Mouse (Mus musculus) hindbrain, embryonic 16.5 days (tissue): Measurements from ENCODE around the gene 2210407C18Rik. TPM values are rescaled to one million over a fixed set of nuclear protein-coding genes. Genes with fewer than 3 reads are reported as not detected.

Source experiments
- ATAC-seq: fragments of 200-750 bp; cut with Nextera tagmentation; 2 replicates; pipeline ENCODE4 v1.8.0; 2017; ENCODE audit warnings: moderate TSS enrichment, moderate library complexity
- H3K27ac ChIP-seq: fragments of 300-500 bp; sonication (generic); 2 replicates; pipeline ENCODE4 v1.5.1; 2014; ENCODE audit warnings: low read depth, mild to moderate bottlenecking, control low read depth, low read length, moderate library complexity
- H3K27me3 ChIP-seq: fragments of 300-500 bp; sonication (generic); replicated peaks from 2 replicates; pipeline ENCODE4 v1.6.1; 2014; ENCODE audit warnings: low read length; ENCODE audit not compliant: control insufficient read depth, insufficient read depth
- H3K36me3 ChIP-seq: fragments of 300-500 bp; sonication (generic); 2 replicates; pipeline ENCODE4 v1.6.1; 2014; ENCODE audit warnings: mild to moderate bottlenecking, low read length, moderate library complexity, mixed read lengths; ENCODE audit not compliant: control insufficient read depth, insufficient read depth
- H3K4me1 ChIP-seq: fragments of 300-500 bp; sonication (generic); 2 replicates; pipeline ENCODE4 v1.6.1; 2014; ENCODE audit warnings: low read depth, low read length; ENCODE audit not compliant: control insufficient read depth, insufficient read depth
- H3K4me2 ChIP-seq: fragments of 300-500 bp; sonication (generic); 2 replicates; pipeline ENCODE4 v1.6.1; 2014; ENCODE audit warnings: mild to moderate bottlenecking, low read length, control low read depth, moderate library complexity
- H3K4me3 ChIP-seq: fragments of 300-500 bp; sonication (generic); 2 replicates; pipeline ENCODE4 v1.5.1; 2014; ENCODE audit warnings: mild to moderate bottlenecking, low read length, control low read depth, moderate library complexity
- H3K9ac ChIP-seq: fragments of 300-500 bp; sonication (generic); 2 replicates; pipeline ENCODE4 v1.6.1; 2014; ENCODE audit warnings: low read depth, mild to moderate bottlenecking, control low read depth, low read length, moderate library complexity
- H3K9me3 ChIP-seq: fragments of 300-500 bp; sonication (generic); 2 replicates; pipeline ENCODE4 v1.6.1; 2014; ENCODE audit warnings: mild to moderate bottlenecking, low read length, moderate library complexity; ENCODE audit not compliant: control insufficient read depth
- WGBS: fragments of 180-500 bp; shearing (Covaris S2); extraction: QIAGEN DNeasy Blood & Tissue Kit; methylation state at CpG from one replicate; pipeline ENCODE4 v1.1.7; 2014; 5-methylcytosine and 5-hydroxymethylcytosine counted together
- polyA plus RNA-seq: library from polyadenylated mRNA; unstranded; fragments of >200 nt; fragmentation: Nextera tagmentation; extraction: Ambion mirVana; gene quantifications from 2 replicates; pipeline ENCODE4 v1.2.1, GENCODE M21; 2015

Gene 2210407C18Rik
- polyA plus RNA-seq, 1 experiment from 2014 or later, result not detected

DNA sequence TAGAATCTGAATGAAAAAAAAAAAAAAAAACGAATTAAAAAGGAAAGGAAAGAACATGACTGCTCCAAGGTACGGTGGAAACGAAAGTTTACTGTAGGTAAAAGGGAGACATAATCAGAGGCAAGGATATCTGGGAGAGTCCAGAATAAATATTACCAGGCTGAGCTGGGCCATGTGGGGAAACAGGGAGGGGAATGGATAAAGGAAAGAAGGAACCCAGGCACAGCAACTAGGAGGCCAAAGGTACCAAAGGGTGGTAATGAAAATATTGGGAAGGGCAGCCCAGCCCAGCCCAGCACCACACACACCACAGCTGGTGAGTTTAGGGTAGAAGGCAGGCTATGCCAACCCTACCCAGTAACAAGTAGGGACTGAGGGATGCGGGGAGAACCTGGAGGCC lies 19.0 kb upstream of the 2210407C18Rik start:
- Histone ChIP-seq H3K27ac (no peak overlapping the region), H3K9me3 (no peaks in the 10 kb centered on the region), H3K4me1 (no peaks in the 10 kb centered on the region), H3K27me3 (no peaks in the 10 kb centered on the region), H3K4me2 (no peak overlapping the region), H3K4me3 (no peak overlapping the region), H3K9ac (no peak overlapping the region), H3K36me3 (no peaks in the 10 kb centered on the region)
- ATAC-seq, result no peak
- 71% methylated on average over 4 of the region's 4 CpGs for WGBS

- Histone ChIP-seq H3K27me3 (no peaks in the 10 kb centered on the region), H3K4me3 (no peak within 1 kb of the TSS), H3K9ac (no peak within 1 kb of the TSS), H3K27ac (no peak within 1 kb of the TSS), H3K4me1 (no peaks in the 10 kb centered on the region), H3K36me3 (no peaks in the 10 kb centered on the region), H3K9me3 (no peaks in the 10 kb centered on the region), H3K4me2 (no peak within 1 kb of the TSS)
- WGBS, result 75% methylated on average over 5 of the region's 5 CpGs
- no peak for ATAC-seq
Measured at GRCm38 (mm10) chr11:58630401-58630800, 14.5 kb upstream of the 2210407C18Rik start, which contains the start of gene Olfr323. Olfr323 (minus strand) TSS chr11:58630501.

- 44% methylated on average over 4 of the region's 4 CpGs for WGBS
- Histone ChIP-seq H3K4me1 (no peaks in the 10 kb centered on the region), H3K9ac (no peak overlapping the region), H3K27me3 (no peaks in the 10 kb centered on the region), H3K36me3 (no peaks in the 10 kb centered on the region), H3K4me2 (no peak overlapping the region), H3K4me3 (no peak overlapping the region), H3K9me3 (no peaks in the 10 kb centered on the region), H3K27ac (no peak overlapping the region)
- no peak for ATAC-seq
Measured at GRCm38 (mm10) chr11:58626146-58626545, 10.3 kb upstream of the 2210407C18Rik start.

GRCm38 (mm10) chr11:58618793-58619192 lies 2.9 kb upstream of the 2210407C18Rik start:
- Histone ChIP-seq H3K4me2 (no peak overlapping the region), H3K27me3 (no peaks in the 10 kb centered on the region), H3K36me3 (no peaks in the 10 kb centered on the region), H3K4me1 (no peaks in the 10 kb centered on the region), H3K9ac (no peak overlapping the region), H3K4me3 (no peak overlapping the region), H3K9me3 (no peaks in the 10 kb centered on the region), H3K27ac (no peak overlapping the region)
- ATAC-seq, result no peak
- WGBS, result 45% methylated on average over 6 of the region's 6 CpGs

DNA sequence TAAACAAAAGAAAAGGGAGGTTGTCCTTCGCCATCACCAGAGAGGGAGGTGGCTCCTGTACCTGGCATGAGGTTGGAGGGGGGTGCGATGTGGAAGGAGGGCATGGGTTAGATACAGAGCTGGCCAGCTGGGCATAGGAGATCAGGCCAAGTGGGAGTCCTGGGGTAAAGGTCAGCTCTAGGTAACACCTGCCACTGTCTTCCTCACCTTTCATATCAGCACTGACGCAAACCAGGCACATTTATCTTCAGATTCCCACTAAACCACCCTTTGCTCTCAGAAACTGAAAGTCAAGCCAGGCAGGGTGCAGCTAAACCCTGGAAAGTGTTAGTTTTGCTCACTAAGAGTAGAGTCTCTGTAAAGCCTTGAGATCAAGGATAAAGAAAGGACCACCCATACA lies 2.5 kb upstream of the 2210407C18Rik start:
- 72% methylated on average over 3 of the region's 3 CpGs for WGBS
- Histone ChIP-seq H3K4me3 (no peak overlapping the region), H3K27ac (no peak overlapping the region), H3K4me1 (no peaks in the 10 kb centered on the region), H3K27me3 (no peaks in the 10 kb centered on the region), H3K9ac (no peak overlapping the region), H3K9me3 (no peaks in the 10 kb centered on the region), H3K4me2 (no peak overlapping the region), H3K36me3 (no peaks in the 10 kb centered on the region)
- ATAC-seq, result no peak

GRCm38 (mm10) chr11:58614526-58614925 lies 1.3 kb downstream of the 2210407C18Rik start:
- H3K36me3 ChIP-seq, result no peaks in the 10 kb centered on the region
- no peak overlapping the region for H3K27ac ChIP-seq
- no peak overlapping the region for H3K4me3 ChIP-seq
- H3K4me2 ChIP-seq, result no peak overlapping the region
- no peaks in the 10 kb centered on the region for H3K27me3 ChIP-seq
- no peaks in the 10 kb centered on the region for H3K4me1 ChIP-seq
- H3K9ac ChIP-seq, result no peak overlapping the region
- ATAC-seq, result no peak
- H3K9me3 ChIP-seq, result no peaks in the 10 kb centered on the region

DNA sequence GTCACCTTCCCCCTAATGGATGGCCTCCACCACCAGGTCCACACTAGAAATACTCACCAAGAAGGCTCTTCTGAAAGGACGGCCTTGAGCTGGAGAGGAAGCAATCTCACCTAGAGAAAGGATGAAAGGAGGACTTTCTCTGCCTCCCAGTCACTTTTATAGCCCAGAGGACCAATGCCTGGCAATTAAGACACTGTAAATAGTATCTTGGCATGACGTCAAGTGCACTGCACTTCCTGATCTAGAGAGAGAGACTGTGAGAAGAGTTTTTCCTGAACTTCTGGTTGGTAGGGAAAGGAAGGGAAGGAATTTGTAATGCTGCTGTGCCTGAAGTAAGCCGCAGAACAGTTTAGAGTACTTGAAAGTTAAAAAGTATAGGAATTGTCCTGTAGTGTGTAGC lies 2.5 kb downstream of the 2210407C18Rik start:
- Histone ChIP-seq H3K27me3 (no peaks in the 10 kb centered on the region), H3K4me2 (no peak overlapping the region), H3K36me3 (no peaks in the 10 kb centered on the region), H3K9ac (no peak overlapping the region), H3K4me3 (no peak overlapping the region), H3K27ac (no peak overlapping the region), H3K9me3 (no peaks in the 10 kb centered on the region), H3K4me1 (no peaks in the 10 kb centered on the region)
- ATAC-seq, result no peak
- WGBS, result 82% methylated on average over 3 of the region's 3 CpGs

DNA sequence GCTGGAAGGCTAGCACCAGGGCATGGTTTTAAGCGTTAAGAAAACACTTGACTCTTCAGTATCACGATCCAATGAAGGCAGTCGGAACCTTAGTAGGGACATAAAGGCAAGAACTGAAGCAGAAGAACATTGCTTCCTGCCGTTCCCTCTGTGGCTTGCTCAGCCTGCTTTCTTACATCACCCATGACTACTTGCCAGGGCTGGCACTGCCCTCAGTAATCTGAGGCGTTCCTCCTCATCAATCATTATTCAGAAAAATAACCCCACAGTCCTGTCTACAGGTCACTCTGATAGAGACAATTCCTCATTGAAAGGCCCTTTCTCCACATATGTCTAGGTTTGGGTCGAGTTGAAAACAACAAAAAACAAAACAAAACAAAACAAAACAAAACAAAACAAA lies 8.8 kb downstream of the 2210407C18Rik start:
- Histone ChIP-seq H3K4me1 (no peaks in the 10 kb centered on the region), H3K4me2 (no peak overlapping the region), H3K27me3 (no peaks in the 10 kb centered on the region), H3K4me3 (no peak overlapping the region), H3K9ac (no peak overlapping the region), H3K9me3 (no peaks in the 10 kb centered on the region), H3K36me3 (no peaks in the 10 kb centered on the region), H3K27ac (no peak overlapping the region)
- no peak for ATAC-seq
- WGBS, result 75% methylated on average over 6 of the region's 6 CpGs

DNA sequence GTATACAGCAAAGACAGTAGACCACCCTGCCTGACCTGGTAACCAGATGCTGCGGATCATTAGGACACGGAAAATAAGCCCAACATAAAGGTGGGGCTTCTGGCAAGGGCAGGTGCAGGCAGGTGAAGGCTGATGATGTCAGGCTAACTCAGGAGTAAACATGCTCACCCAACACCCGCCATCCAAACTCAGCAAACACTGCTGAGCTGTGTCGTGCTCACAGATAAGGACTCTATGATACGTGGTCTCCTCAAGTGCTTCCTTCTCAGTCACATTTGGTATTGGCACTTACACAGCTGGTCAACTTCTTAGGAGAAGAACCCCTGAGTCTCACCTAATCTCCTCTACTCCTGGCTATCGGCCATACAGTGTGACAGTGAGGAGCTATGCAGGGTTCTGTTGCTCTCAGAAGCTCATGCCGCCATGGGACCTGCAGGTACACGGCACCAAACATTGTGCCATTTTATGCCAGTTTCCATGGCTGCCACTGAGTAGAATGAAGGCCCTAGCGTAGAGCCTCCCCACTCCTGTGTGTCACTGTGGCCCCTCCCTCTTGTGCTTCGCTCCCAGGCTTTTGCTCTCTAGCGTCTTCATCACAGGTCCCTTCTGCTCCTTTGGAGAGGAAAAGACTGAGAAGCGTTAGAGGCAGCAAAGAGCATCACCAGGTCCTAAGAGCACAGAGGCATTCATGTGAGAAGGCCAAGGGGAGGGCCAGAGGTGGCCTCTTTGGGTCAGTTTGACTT lies 9.5 kb downstream of the 2210407C18Rik start:
- no peak overlapping the region for H3K9ac ChIP-seq
- no peak for ATAC-seq
- no peaks in the 10 kb centered on the region for H3K36me3 ChIP-seq
- no peaks in the 10 kb centered on the region for H3K9me3 ChIP-seq
- H3K27me3 ChIP-seq, result no peaks in the 10 kb centered on the region
- H3K4me3 ChIP-seq, result no peak overlapping the region
- H3K4me1 ChIP-seq, result no peaks in the 10 kb centered on the region
- WGBS, result 88% methylated on average over 12 of the region's 12 CpGs
- H3K4me2 ChIP-seq, result no peak overlapping the region
- H3K27ac ChIP-seq, result no peak overlapping the region
